Mouse (Mus musculus) ES-E14 (cell line): ENCODE measurements around the gene Dpp6. TPM values are rescaled to one million over a fixed set of nuclear protein-coding genes. Genes with fewer than 3 reads are reported as not detected.

Experiments used
- DNase-seq: peaks from one replicate; pipeline ENCODE4 v3.0.0-alpha.2; 2013; ENCODE audit warnings: low read depth, low spot score
- H3K27ac ChIP-seq: 2 replicates; pipeline ENCODE4 v1.5.1; 2012; ENCODE audit warnings: low read depth, mild to moderate bottlenecking, low read length, moderate library complexity, mixed read lengths; ENCODE audit not compliant: poor library complexity, insufficient read depth, severe bottlenecking
- H3K36me3 ChIP-seq: 2 replicates; pipeline ENCODE4 v1.6.1; 2012; ENCODE audit warnings: mild to moderate bottlenecking, low read length, moderate library complexity, mixed read lengths; ENCODE audit not compliant: control insufficient read depth, poor library complexity, insufficient read depth, severe bottlenecking
- H3K4me1 ChIP-seq, 2 experiments: fragments of 150-350 bp in 1 of 2; sonication (generic) in 1 of 2; 2 replicates each; pipeline ENCODE4 v1.6.1; 2012; ENCODE audit warnings: low read length in 2 of 2, mild to moderate bottlenecking in 1 of 2, mixed read lengths in 1 of 2; ENCODE audit not compliant: control insufficient read depth in 2 of 2, insufficient read depth in 2 of 2, poor library complexity in 1 of 2
- H3K4me3 ChIP-seq, 2 experiments: fragments of 150-350 bp in 1 of 2; sonication (generic) in 1 of 2; 2 replicates each; pipeline ENCODE4 v1.5.1; 2012; ENCODE audit warnings: low read length in 2 of 2, low read depth in 1 of 2, mild to moderate bottlenecking in 1 of 2, mixed read lengths in 1 of 2; ENCODE audit not compliant: insufficient read depth in 1 of 2, poor library complexity in 1 of 2, severe bottlenecking in 1 of 2
- H3K9ac ChIP-seq: 2 replicates; pipeline ENCODE4 v1.6.1; 2012; ENCODE audit warnings: low read depth, mild to moderate bottlenecking, low read length, mixed read lengths; ENCODE audit not compliant: poor library complexity, insufficient read depth, severe bottlenecking
- H3K9me3 ChIP-seq: fragments of 150-350 bp; sonication (generic); 2 replicates; pipeline ENCODE4 v1.6.1; 2012; ENCODE audit warnings: low read depth, mild to moderate bottlenecking, low read length; ENCODE audit not compliant: control insufficient read depth, insufficient read depth
- CHD2 ChIP-seq: IDR thresholded peaks from 2 replicates; pipeline ENCODE4 v1.6.1; 2014; ENCODE audit warnings: mild to moderate bottlenecking, low read depth, low read length, inconsistent platforms
- HCFC1 ChIP-seq: IDR thresholded peaks from 2 replicates; pipeline ENCODE4 v1.6.1; 2012; ENCODE audit warnings: low read length, inconsistent platforms, borderline replicate concordance; ENCODE audit not compliant: insufficient read depth
- MAFK ChIP-seq: IDR thresholded peaks from 2 replicates; pipeline ENCODE4 v1.6.1; 2014; ENCODE audit warnings: mild to moderate bottlenecking, low read depth, low read length, inconsistent platforms; ENCODE audit not compliant: insufficient read depth
- ZC3H11A ChIP-seq: IDR thresholded peaks from 2 replicates; pipeline ENCODE4 v1.6.1; 2012; ENCODE audit warnings: low read depth, mild to moderate bottlenecking, inconsistent platforms, low read length, borderline replicate concordance
- ZNF384 ChIP-seq: IDR thresholded peaks from 2 replicates; pipeline ENCODE4 v1.6.1; 2012; ENCODE audit warnings: low read depth, low read length, inconsistent platforms
- in situ Hi-C, 2 experiments: fragments of 600-800 bp; cut with MboI; formaldehyde crosslinking; loops; one replicate each; pipeline ENCODE4 v1.15.1; 2025; ENCODE audit warnings: low sequenced_read_pairs in 2 of 2, inconsistent platforms in 1 of 2; ENCODE audit not compliant: unreplicated experiment in 2 of 2
- total RNA-seq: library from RNA; depleted of rRNA; stranded (reverse); fragments of 300-350 nt; gene quantifications from 2 replicates; pipeline ENCODE4 v1.2.3, GENCODE M21; 2012

The Dpp6 gene
- total RNA-seq, 1 experiment, result 1.5 TPM

DNA sequence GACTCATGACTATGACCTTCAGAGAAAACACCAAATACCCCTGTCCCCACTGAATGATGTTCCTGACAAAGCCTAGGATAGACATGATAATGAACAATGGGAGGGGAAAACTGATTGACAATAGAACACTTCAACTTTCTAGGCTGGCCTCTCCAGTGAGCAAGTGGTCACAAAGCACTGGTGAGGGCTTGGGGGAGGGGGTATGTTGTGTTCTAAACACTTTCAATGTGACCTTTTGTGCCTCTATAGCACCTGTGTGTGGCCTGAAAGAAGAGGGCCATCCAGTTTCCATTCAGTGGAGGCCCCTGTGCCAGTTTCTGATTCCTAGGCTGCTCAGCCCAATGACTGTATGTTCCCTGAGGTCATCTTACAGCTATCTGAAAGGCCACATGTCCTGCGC lies 426.2 kb downstream of the Dpp6 start:
- Histone ChIP-seq H3K4me1 (peaks cover 2 to 3% of the 10 kb centered on the region in 2 experiments; a peak in 2 of 4 replicates), H3K27ac (no peak overlapping the region), H3K4me3 (no peak overlapping the region), H3K9me3 (no peaks in the 10 kb centered on the region), H3K9ac (no peak overlapping the region), H3K36me3 (no peaks in the 10 kb centered on the region)
- DNase-seq, result no peak
- in situ Hi-C loops, result no loop called here
- TF ChIP-seq ZNF384, result no peak
- TF ChIP-seq HCFC1, result no peak
- no peak for TF ChIP-seq MAFK
- TF ChIP-seq CHD2, result no peak
- TF ChIP-seq ZC3H11A, result no peak

DNA sequence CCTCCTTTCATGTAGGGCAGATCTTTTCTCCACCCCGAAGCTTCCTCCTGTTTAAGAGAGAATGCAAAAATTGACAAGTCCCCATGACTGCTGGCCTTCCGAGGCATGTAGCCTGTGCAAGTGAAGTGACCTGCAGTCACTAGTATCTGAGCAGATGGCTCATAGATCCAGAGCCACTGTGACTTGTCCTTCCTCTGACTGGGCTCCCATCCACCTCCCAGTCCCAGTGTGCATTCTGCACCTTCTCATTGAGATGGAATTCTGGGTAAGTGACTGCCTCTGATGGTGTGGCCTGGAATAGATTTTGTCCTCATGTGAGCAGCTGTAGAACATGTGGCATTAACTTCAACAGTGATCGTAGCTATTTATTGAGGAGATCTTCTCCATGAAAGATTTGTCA lies 430.8 kb downstream of the Dpp6 start:
- TF ChIP-seq MAFK, result no peak
- no peak for TF ChIP-seq CHD2
- TF ChIP-seq ZNF384, result no peak

DNA sequence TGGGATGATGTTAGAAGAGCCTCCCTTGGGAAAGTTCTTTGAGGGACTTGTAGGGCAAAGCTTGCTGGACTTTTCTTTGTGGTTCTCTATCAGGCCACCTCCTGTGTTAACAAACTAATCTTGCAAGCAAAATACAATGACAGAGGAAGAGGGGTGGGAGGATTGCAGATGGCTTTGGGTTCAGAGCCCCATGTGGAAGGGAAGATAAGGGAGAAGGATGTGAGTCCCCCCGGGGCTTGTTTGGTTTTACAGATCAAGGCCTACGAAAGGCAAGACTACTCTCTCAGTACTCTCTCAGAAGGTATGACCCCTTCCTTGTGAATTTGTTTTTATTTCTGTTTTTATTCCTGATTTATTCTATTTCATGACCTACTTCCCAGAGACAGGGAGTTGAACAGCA lies 431.7 kb downstream of the Dpp6 start:
- no peak overlapping the region for H3K4me3 ChIP-seq
- H3K36me3 ChIP-seq, result no peaks in the 10 kb centered on the region
- H3K9me3 ChIP-seq, result no peaks in the 10 kb centered on the region
- H3K27ac ChIP-seq, result no peak overlapping the region
- TF ChIP-seq MAFK, result no peak
- TF ChIP-seq HCFC1, result no peak
- no peak for TF ChIP-seq ZC3H11A
- TF ChIP-seq ZNF384, result no peak
- TF ChIP-seq CHD2, result no peak
- peaks cover 3 to 6% of the 10 kb centered on the region in 2 experiments; a peak in 3 of 4 replicates for H3K4me1 ChIP-seq
- H3K9ac ChIP-seq, result no peak overlapping the region
- in situ Hi-C loops, result no loop called here
- no peak for DNase-seq

More for the DNA sequence above, 430.8 kb downstream of the Dpp6 start:
- DNase-seq, result no peak
- in situ Hi-C loops, result no loop called here
- H3K36me3 ChIP-seq, result no peaks in the 10 kb centered on the region
- no peak overlapping the region for H3K4me3 ChIP-seq
- H3K9me3 ChIP-seq, result no peaks in the 10 kb centered on the region
- peaks cover 3 to 7% of the 10 kb centered on the region in 2 experiments; a peak in 3 of 4 replicates for H3K4me1 ChIP-seq
- H3K9ac ChIP-seq, result no peak overlapping the region
- no peak overlapping the region for H3K27ac ChIP-seq

GRCm38 (mm10) chr5:27249951-27250350 lies 432.9 kb downstream of the Dpp6 start:
- Histone ChIP-seq H3K4me3 (no peak overlapping the region; a peak in 1 of 4 replicates), H3K4me1 (peaks cover 0 to 6% of the 10 kb centered on the region in 2 experiments; a peak in 2 of 4 replicates), H3K9me3 (no peaks in the 10 kb centered on the region), H3K36me3 (no peaks in the 10 kb centered on the region), H3K27ac (no peak overlapping the region), H3K9ac (no peak overlapping the region)
- TF ChIP-seq HCFC1 (no peak), ZC3H11A (no peak), CHD2 (no peak), MAFK (no peak), ZNF384 (no peak)
- in situ Hi-C loops, result no loop called here
- DNase-seq, result no peak

GRCm38 (mm10) chr5:27250906-27251305 lies 433.9 kb downstream of the Dpp6 start:
- Histone ChIP-seq H3K27ac (no peak overlapping the region), H3K36me3 (no peaks in the 10 kb centered on the region), H3K9ac (no peak overlapping the region), H3K4me1 (peaks cover 0 to 6% of the 10 kb centered on the region in 2 experiments; a peak in 2 of 4 replicates), H3K9me3 (no peaks in the 10 kb centered on the region), H3K4me3 (no peak overlapping the region)
- no peak for DNase-seq
- in situ Hi-C loops, result no loop called here
- TF ChIP-seq HCFC1 (no peak), CHD2 (no peak), ZC3H11A (no peak), MAFK (no peak), ZNF384 (no peak)
